Mouse (Mus musculus) embryo, embryonic 10 days (tissue): ENCODE measurements at regions not wholly inside any gene's neighbourhood (a gene's known extent, or its start where the extent isn't known, plus 50 kb on each side); places are given as distances from the start of the nearest gene placed in this dataset.

Source experiments
- DNase-seq: peaks from one replicate; pipeline ENCODE4 v3.0.0-alpha.2; 2015; ENCODE audit warnings: low spot score

DNA sequence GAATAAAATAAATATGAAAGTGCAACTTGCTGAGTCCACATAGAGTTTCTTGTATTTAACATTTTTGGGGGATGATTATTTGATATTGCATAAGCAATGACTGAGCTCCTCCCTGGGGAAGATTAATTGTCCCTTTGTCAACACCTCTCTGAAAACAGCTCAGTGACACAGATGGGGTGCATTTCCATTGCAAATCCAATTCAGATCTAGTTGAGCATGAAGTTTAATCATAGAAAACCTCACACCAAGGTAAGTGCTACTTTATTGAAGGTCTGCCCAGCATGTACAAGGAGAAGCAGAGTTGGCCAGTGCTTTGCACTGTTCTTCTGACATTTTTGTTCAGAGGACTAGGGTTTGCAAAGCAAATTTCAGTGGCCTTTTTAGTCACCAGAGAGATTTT lies 827.5 kb upstream of the Cdh6 start:
- DNase-seq: no peak

DNA sequence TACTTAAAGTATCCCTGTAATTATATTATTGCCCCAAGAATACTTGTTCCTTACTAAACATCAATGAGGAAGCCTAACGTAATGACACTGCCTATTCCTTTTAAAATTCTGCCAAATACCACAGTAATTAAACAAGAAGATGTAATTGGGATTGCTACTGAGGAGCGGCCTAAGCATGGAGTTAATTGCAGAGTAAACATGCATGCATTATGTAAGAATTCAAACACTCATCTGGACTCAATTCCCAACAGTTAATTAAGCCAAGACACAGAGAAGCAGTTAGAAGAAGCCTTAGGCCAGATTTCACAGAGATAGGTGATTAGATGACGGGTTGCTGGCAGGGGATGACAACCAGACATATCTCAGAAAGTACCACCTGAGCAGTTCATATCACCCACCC lies 816.3 kb upstream of the Cdh6 start:
- no peak for DNase-seq

DNA sequence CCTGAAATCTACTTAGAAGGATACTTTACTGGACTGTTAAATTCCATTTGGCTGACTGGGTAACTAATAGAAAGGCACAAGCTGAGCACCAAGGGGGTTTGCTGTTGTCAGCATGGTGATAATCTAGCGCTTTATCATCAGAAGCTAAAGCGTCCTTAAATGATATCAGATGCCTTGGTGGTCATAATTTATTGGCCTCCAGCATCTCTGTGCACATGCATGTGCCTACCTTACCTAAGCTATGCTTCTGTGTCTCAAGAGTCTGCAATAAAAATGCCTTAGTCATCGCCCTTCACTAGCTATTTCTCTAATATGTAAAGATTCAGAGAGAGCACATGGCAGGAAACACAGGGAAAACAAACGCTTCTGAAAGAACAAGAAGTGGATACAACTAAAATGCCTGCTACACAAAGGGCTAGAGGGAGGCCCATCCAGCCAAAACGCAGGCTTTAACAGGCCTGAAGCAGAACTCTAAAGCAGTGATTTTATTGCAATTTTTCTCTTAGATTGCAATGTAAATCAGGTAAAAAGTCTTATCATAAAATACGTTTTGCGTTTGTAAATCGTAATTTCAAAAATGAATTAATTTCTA lies 815.5 kb upstream of the Cdh6 start:
- no peak for DNase-seq

DNA sequence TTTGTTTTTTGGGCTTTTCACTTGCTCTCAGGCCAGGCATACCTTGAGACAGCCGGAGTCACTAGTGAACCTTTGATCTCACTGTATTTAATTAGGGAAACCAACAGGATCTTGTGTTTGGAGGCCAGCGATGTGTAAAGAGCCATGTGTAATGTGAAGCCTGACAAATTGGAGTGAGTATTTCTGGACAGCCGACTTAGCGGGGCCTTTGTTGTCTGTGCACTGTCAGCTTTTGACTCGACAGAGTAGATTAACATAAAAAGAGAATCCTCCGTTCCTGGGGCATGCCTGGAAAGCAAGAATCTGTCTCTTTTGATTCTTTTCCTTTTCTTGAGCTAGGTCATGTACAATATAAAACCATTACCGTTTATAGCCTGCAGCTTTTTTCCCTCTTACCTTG lies 796.3 kb upstream of the Cdh6 start:
- peak; percentile 57 for DNase-seq
